Mouse (Mus musculus) urinary bladder, postnatal 10 days (tissue): Measurements from ENCODE around the gene Tmem236.
"Not testable (repeated sequence)": the region's sequence is repeated elsewhere in the genome, so short reads cannot be mapped to it uniquely, and the experiment has no call there.

Experiments
- DNase-seq: peaks from one replicate; pipeline ENCODE4 v3.0.0; 2022; ENCODE audit warnings: low spot score

Gene Tmem236

GRCm38 (mm10) chr2:14192046-14192445, 17.7 kb downstream of the Tmem236 start:
- no peak for DNase-seq

GRCm38 (mm10) chr2:14198325-14198903, 24.1 kb downstream of the Tmem236 start:
- DNase-seq: not testable (repeated sequence)

- no peak for DNase-seq
These were observed 25.3 kb downstream of the Tmem236 start for GRCm38 (mm10) chr2:14199621-14200020.

GRCm38 (mm10) chr2:14200879-14201445, 26.6 kb downstream of the Tmem236 start:
- DNase-seq: not testable (repeated sequence)

GRCm38 (mm10) chr2:14204308-14204707, 30.0 kb downstream of the Tmem236 start:
- DNase-seq: no peak

GRCm38 (mm10) chr2:14206798-14207197, 32.5 kb downstream of the Tmem236 start:
- no peak for DNase-seq

- DNase-seq: no peak
These were observed 36.4 kb downstream of the Tmem236 start for GRCm38 (mm10) chr2:14210731-14211130.

- no peak for DNase-seq
These were observed 37.3 kb downstream of the Tmem236 start for GRCm38 (mm10) chr2:14211606-14212005.

- no peak for DNase-seq
These were observed 40.4 kb downstream of the Tmem236 start for GRCm38 (mm10) chr2:14214764-14215163.

- DNase-seq: no peak
These were observed 42.3 kb downstream of the Tmem236 start for GRCm38 (mm10) chr2:14216653-14217052.

- no peak for DNase-seq
These were observed 43.8 kb downstream of the Tmem236 start for GRCm38 (mm10) chr2:14218126-14218525.

GRCm38 (mm10) chr2:14224387-14224786, 50.1 kb downstream of the Tmem236 start:
- no peak for DNase-seq

GRCm38 (mm10) chr2:14228495-14228894, 54.2 kb downstream of the Tmem236 start:
- no peak for DNase-seq

- DNase-seq: no peak
These were observed 54.8 kb downstream of the Tmem236 start, which contains the start of gene Mrc1 for GRCm38 (mm10) chr2:14229149-14229548. TSS of gene Mrc1 (plus strand) at chr2:14229392.

- no peak for DNase-seq
These were observed 55.7 kb downstream of the Tmem236 start for GRCm38 (mm10) chr2:14229979-14230378.

- no peak for DNase-seq
These were observed 58.6 kb downstream of the Tmem236 start for GRCm38 (mm10) chr2:14232897-14233296.

- DNase-seq: no peak
These were observed 59.7 kb downstream of the Tmem236 start for GRCm38 (mm10) chr2:14233983-14234382.

GRCm38 (mm10) chr2:14235319-14235718, 61.0 kb downstream of the Tmem236 start:
- no peak for DNase-seq

GRCm38 (mm10) chr2:14236920-14237319, 62.6 kb downstream of the Tmem236 start:
- no peak for DNase-seq

GRCm38 (mm10) chr2:14237723-14238122, 63.4 kb downstream of the Tmem236 start:
- DNase-seq: no peak

GRCm38 (mm10) chr2:14239151-14239550, 64.8 kb downstream of the Tmem236 start:
- no peak for DNase-seq

GRCm38 (mm10) chr2:14244157-14244556, 69.8 kb downstream of the Tmem236 start:
- DNase-seq: no peak

GRCm38 (mm10) chr2:14244668-14245067, 70.3 kb downstream of the Tmem236 start:
- DNase-seq: no peak
